Mouse (Mus musculus): ENCODE results near the gene Kat2b. TPM values are rescaled to one million over a fixed set of nuclear protein-coding genes. Genes with fewer than 3 reads are reported as not detected.
"Not testable (repeated sequence)": the region's sequence is repeated elsewhere in the genome, so short reads cannot be mapped to it uniquely, and the experiment has no call there.

Gene Kat2b
- total and polyA plus RNA-seq, 2 experiments from 2014 or later, result 2.4 to 20.9 TPM

GRCm38 (mm10) chr17:53596314-53596882 is 29.7 kb downstream of the Kat2b start:
- Histone ChIP-seq H3K36me3 (ENCODE audit: insufficient read depth) (no peaks in the 10 kb centered on the region), H3K4me1 (ENCODE audit: insufficient read depth) (no peaks in the 10 kb centered on the region), H3K27me3 (ENCODE audit: insufficient read depth, low read length) (no peaks in the 10 kb centered on the region), H3K4me3 (ENCODE audit: low read depth, low read length) (no peak overlapping the region), H3K4me2 (ENCODE audit: low read depth) (no peak overlapping the region), H3K9ac (no peak overlapping the region), H3K9me3 (ENCODE audit: low read length) (no peaks in the 10 kb centered on the region), H3K27ac (ENCODE audit: low read depth, low read length) (0 out of 2 replicates have a peak overlapping the region, but pooled peaks have one; percentile 21)
- WGBS, result 35% methylated on average over 3 of the region's 3 CpGs
- DNase-seq (peak; percentile 63), ATAC-seq (peak; percentile 91)
- no peak for TF ChIP-seq CTCF (IDR thresholded peaks at IDR 0.05; ENCODE audit: low read depth)

GRCm38 (mm10) chr17:53596941-53597790 is 30.5 kb downstream of the Kat2b start:
- ATAC-seq (no peak), DNase-seq (no peak)
- Histone ChIP-seq H3K9me3 (ENCODE audit: low read length) (no peaks in the 10 kb centered on the region), H3K9ac (no peak overlapping the region), H3K27me3 (ENCODE audit: insufficient read depth, low read length) (no peaks in the 10 kb centered on the region), H3K27ac (ENCODE audit: low read depth, low read length) (no peak overlapping the region), H3K36me3 (ENCODE audit: insufficient read depth) (no peaks in the 10 kb centered on the region), H3K4me2 (ENCODE audit: low read depth) (no peak overlapping the region), H3K4me3 (ENCODE audit: low read depth, low read length) (no peak overlapping the region), H3K4me1 (ENCODE audit: insufficient read depth) (no peaks in the 10 kb centered on the region)
- WGBS, result 82% methylated on average over 11 of the region's 11 CpGs
- TF ChIP-seq CTCF (IDR thresholded peaks at IDR 0.05; ENCODE audit: low read depth), result no peak

GRCm38 (mm10) chr17:53598571-53598970 is 31.9 kb downstream of the Kat2b start:
- Histone ChIP-seq H3K4me1 (ENCODE audit: insufficient read depth) (no peaks in the 10 kb centered on the region), H3K27me3 (ENCODE audit: insufficient read depth, low read length) (no peaks in the 10 kb centered on the region), H3K9me3 (ENCODE audit: low read length) (no peaks in the 10 kb centered on the region), H3K27ac (ENCODE audit: low read depth, low read length) (no peak overlapping the region), H3K36me3 (ENCODE audit: insufficient read depth) (no peaks in the 10 kb centered on the region), H3K4me3 (ENCODE audit: low read depth, low read length) (no peak overlapping the region), H3K4me2 (ENCODE audit: low read depth) (no peak overlapping the region), H3K9ac (no peak overlapping the region)
- DNase-seq, result no peak
- no peak for TF ChIP-seq CTCF (IDR thresholded peaks at IDR 0.05; ENCODE audit: low read depth)
- ATAC-seq, result no peak
- 89% methylated on average over 4 of the region's 4 CpGs for WGBS

GRCm38 (mm10) chr17:53603236-53603635 is 36.6 kb downstream of the Kat2b start:
- DNase-seq; H3K4me1 ChIP-seq (ENCODE audit: insufficient read depth); H3K4me2 ChIP-seq (ENCODE audit: low read depth); H3K9ac ChIP-seq; H3K27me3 ChIP-seq (ENCODE audit: insufficient read depth, low read length); H3K4me3 ChIP-seq (ENCODE audit: low read depth, low read length); H3K9me3 ChIP-seq (ENCODE audit: low read length); H3K36me3 ChIP-seq (ENCODE audit: insufficient read depth); H3K27ac ChIP-seq (ENCODE audit: low read depth, low read length); ATAC-seq: not testable (repeated sequence)
- WGBS, result no CpG with 5 or more reads among the region's 7 CpGs

GRCm38 (mm10) chr17:53606082-53606481 is 39.4 kb downstream of the Kat2b start:
- not testable (repeated sequence) for H3K27me3 ChIP-seq (ENCODE audit: insufficient read depth, low read length); H3K9me3 ChIP-seq (ENCODE audit: low read length); ATAC-seq; H3K4me2 ChIP-seq (ENCODE audit: low read depth); H3K4me1 ChIP-seq (ENCODE audit: insufficient read depth); H3K36me3 ChIP-seq (ENCODE audit: insufficient read depth); H3K27ac ChIP-seq (ENCODE audit: low read depth, low read length); DNase-seq; H3K9ac ChIP-seq; H3K4me3 ChIP-seq (ENCODE audit: low read depth, low read length)
- no CpG with 5 or more reads among the region's 7 CpGs for WGBS

- H3K27ac ChIP-seq (ENCODE audit: low read depth, low read length); H3K27me3 ChIP-seq (ENCODE audit: insufficient read depth, low read length); H3K9ac ChIP-seq; DNase-seq; H3K4me3 ChIP-seq (ENCODE audit: low read depth, low read length); H3K4me2 ChIP-seq (ENCODE audit: low read depth); H3K36me3 ChIP-seq (ENCODE audit: insufficient read depth); H3K4me1 ChIP-seq (ENCODE audit: insufficient read depth); H3K9me3 ChIP-seq (ENCODE audit: low read length); ATAC-seq: not testable (repeated sequence)
- WGBS, result no CpG with 5 or more reads among the region's 7 CpGs
Observed at GRCm38 (mm10) chr17:53608924-53609323, 42.3 kb downstream of the Kat2b start.

GRCm38 (mm10) chr17:53617295-53617957 is 50.8 kb downstream of the Kat2b start:
- Histone ChIP-seq H3K9me3 (ENCODE audit: low read length) (no peaks in the 10 kb centered on the region), H3K4me1 (ENCODE audit: insufficient read depth) (no peaks in the 10 kb centered on the region), H3K27me3 (ENCODE audit: insufficient read depth, low read length) (no peaks in the 10 kb centered on the region), H3K4me3 (ENCODE audit: low read depth, low read length) (no peak overlapping the region), H3K27ac (ENCODE audit: low read depth, low read length) (no peak overlapping the region), H3K9ac (no peak overlapping the region), H3K4me2 (ENCODE audit: low read depth) (no peak overlapping the region), H3K36me3 (ENCODE audit: insufficient read depth) (no peaks in the 10 kb centered on the region)
- no peak for DNase-seq
- ATAC-seq, result no peak
- TF ChIP-seq CTCF (IDR thresholded peaks at IDR 0.05; ENCODE audit: low read depth), result no peak
- 96% methylated on average over 6 of the region's 6 CpGs for WGBS

Measured in forebrain, postnatal 0 days (tissue).